Mouse (Mus musculus): ENCODE measurements at regions not wholly inside any gene's neighbourhood (a gene's known extent, or its start where the extent isn't known, plus 50 kb on each side); places are given as distances from the start of the nearest gene placed in this dataset.

DNA sequence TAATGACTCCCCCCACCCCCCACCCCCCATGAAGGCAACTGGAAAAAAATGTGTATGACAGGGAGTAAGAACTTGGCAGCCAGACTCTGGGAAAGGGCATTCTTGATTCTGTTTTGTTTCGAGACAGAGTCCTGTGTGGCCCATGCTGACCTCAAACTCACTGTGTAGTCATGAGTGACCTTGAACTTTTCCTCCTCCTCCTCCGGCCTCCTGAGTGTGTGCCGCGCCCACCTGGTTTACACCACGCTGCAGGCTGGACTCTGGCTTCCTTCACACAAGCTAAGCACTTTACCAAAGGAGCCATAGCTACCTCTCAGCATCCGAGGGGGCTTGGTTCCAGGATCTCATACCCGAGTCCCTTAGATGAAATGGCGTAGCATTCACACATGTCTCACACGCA is 95.9 kb upstream of the 1600014C23Rik start:
- TF ChIP-seq CTCF (conservative IDR thresholded peaks at IDR 0.05; ENCODE audit: low read length) (no peak), NANOG (IDR thresholded peaks at IDR 0.05; ENCODE audit: borderline replicate concordance, low read length) (no peak), POU5F1 (IDR thresholded peaks at IDR 0.05; ENCODE audit: borderline replicate concordance, low read length) (no peak)
